Mouse (Mus musculus): ENCODE results near the gene Hist1h3f. TPM values are rescaled to one million over a fixed set of nuclear protein-coding genes. Genes with fewer than 3 reads are reported as not detected.
"Not testable (repeated sequence)": the region's sequence is repeated elsewhere in the genome, so short reads cannot be mapped to it uniquely, and the experiment has no call there.

Gene Hist1h3f
- polyA plus RNA-seq, 1 experiment = 7.0 TPM

DNA sequence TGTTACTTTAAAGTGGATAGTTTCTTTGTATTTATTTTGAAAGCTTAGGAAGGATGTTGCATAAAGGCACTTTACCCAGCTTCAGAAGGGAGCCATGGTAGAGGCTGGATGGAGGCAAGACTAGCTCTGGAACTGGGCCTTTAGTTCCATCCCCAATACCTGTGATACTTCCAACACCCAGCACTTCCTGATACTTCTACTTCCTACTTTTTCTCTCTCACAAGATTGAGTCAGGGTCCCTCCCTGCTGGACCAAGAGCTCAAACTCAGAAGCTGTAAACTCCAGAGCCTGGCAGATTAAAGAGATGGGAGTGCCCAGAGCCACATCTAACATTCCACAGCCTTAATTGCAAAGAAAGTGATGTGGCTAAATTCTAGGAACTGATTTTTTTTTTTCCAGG lies 40.5 kb downstream of the Hist1h3f start:
- TF ChIP-seq FLI1 (IDR thresholded peaks at IDR 0.05; ENCODE audit: low read length) (no peak), GATA1 (IDR thresholded peaks at IDR 0.05; ENCODE audit: borderline replicate concordance, low read length) (no peak)
- Histone ChIP-seq H3K9me3 (no peaks in the 10 kb centered on the region), H3K4me1 (peaks cover 69% of the 10 kb centered on the region), H3K4me3 (replicated peaks) (peak overlapping the region; percentile 93), H3K36me3 (replicated peaks; ENCODE audit: low read length) (no peaks in the 10 kb centered on the region), H3K27me3 (replicated peaks) (no peaks in the 10 kb centered on the region)

DNA sequence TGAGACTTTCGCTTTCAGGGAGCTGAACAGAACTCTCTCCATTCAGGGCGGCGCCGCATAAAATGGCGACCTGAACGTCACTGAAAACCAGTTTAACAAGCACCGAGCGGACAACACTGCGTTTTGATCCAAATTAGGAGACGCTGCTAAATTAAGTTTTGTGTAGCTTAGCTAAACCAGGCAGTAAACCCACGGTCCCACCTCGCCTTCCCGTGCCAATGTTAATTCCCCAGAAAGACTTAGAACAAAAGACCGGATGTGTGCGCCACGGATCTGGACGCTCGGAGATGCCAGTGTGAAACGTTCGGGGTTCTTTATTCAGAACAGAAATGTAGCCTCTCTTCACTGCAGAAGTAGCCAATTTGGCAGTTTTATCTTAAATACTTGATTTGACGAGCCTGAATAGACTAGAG lies 41.2 kb downstream of the Hist1h3f start:
- H3K4me3 ChIP-seq (replicated peaks) = peak overlapping the region; percentile 93
- peaks cover 70% of the 10 kb centered on the region for H3K4me1 ChIP-seq
- H3K36me3 ChIP-seq (replicated peaks; ENCODE audit: low read length) = no peaks in the 10 kb centered on the region
- no peaks in the 10 kb centered on the region for H3K9me3 ChIP-seq
- no peaks in the 10 kb centered on the region for H3K27me3 ChIP-seq (replicated peaks)
- no peak for TF ChIP-seq GATA1 (IDR thresholded peaks at IDR 0.05; ENCODE audit: borderline replicate concordance, low read length)
- TF ChIP-seq FLI1 (IDR thresholded peaks at IDR 0.05; ENCODE audit: low read length) = 0 out of 2 replicates have a peak, but pooled peaks have one; percentile 28

DNA sequence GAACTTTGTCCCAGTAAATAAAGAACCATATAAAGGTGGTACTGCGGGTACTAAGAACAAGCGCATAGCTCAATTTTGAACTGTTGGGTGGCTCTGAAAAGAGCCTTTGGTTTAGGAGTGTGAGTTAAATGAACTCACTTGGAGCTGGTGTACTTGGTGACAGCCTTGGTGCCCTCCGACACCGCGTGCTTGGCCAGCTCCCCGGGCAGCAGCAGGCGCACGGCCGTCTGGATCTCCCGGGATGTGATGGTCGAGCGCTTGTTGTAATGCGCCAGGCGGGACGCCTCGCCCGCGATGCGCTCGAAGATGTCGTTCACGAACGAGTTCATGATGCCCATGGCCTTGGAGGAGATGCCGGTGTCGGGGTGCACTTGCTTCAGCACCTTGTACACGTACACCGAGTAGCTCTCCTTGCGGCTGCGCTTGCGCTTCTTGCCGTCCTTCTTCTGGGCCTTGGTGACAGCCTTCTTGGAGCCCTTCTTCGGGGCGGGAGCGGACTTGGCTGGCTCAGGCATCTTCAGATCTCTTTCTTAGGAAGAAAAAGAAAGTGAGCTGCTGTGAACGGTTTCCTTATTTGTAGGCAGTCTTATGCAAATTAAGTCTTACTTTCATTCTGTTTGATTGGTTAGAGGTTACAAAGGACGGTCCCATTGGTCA lies 41.7 kb downstream of the Hist1h3f start:
- H3K9me3 ChIP-seq; H3K36me3 ChIP-seq (replicated peaks; ENCODE audit: low read length); H3K27me3 ChIP-seq (replicated peaks): not testable (repeated sequence)
- H3K4me3 ChIP-seq (replicated peaks) = peak overlapping the region; percentile 93
- H3K4me1 ChIP-seq = peaks cover 70% of the 10 kb centered on the region

DNA sequence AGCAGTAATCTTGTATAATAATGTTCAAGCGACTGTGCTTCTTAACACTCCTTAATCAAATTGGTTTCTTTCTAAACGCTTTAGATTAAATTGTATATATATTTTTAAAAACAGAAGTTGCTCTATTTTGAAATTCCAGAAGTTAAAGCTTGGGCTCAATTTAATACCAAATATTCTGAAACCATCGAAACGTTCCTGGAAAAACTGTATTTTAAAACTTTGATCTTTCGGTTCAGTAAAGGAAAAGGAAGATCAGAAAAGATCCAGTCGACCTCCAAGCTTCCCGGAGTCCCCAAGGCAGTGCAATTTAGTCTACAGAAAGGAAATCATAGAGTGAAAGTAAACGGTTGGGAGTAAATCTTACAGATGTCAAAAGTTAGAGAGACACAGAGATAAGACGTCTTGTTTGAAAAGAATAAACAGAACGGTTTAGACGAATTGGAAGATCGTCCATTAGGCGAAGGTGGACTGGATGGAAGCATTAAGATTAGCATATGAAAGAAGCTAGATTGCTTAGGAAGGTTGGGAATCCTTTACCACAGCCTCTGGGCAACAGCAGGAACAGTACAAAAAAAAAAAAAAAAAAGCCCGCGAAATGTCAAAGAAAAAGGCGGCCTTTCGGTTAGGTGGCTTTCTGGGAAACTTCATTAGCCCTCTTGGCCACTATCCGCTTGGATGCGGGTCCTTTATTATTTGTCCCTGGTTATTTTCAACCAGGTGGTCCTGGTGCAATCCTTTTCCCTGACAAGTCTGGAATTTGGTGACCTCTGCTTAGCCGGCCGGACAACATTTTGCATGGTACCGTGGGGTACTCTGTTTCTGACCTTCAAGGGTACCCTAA lies 42.5 kb downstream of the Hist1h3f start:
- Histone ChIP-seq H3K9me3 (no peaks in the 10 kb centered on the region), H3K4me3 (replicated peaks) (peak overlapping the region; percentile 90), H3K36me3 (replicated peaks; ENCODE audit: low read length) (no peaks in the 10 kb centered on the region), H3K27me3 (replicated peaks) (no peaks in the 10 kb centered on the region), H3K4me1 (peaks cover 68% of the 10 kb centered on the region)
- TF ChIP-seq GATA1 (IDR thresholded peaks at IDR 0.05; ENCODE audit: borderline replicate concordance, low read length) = no peak
- no peak for TF ChIP-seq FLI1 (IDR thresholded peaks at IDR 0.05; ENCODE audit: low read length)

DNA sequence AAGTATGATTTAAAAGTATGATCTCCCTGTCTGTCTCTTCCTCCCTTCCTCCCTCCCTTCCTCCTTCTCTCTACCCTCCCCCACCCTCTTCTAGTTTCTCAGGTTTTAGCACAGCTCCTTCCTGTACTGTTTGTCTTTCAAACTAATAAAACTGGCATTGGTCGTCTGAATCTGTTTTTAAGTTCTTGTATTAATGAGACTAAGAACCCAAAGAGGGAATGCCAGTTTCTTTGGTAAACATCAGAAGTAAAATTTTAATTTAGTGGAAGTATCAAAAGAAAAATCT lies 43.0 kb downstream of the Hist1h3f start:
- Histone ChIP-seq H3K27me3 (replicated peaks) (no peaks in the 10 kb centered on the region), H3K36me3 (replicated peaks; ENCODE audit: low read length) (no peaks in the 10 kb centered on the region), H3K4me1 (peaks cover 68% of the 10 kb centered on the region), H3K9me3 (no peaks in the 10 kb centered on the region), H3K4me3 (replicated peaks) (peak overlapping the region; percentile 90)
- TF ChIP-seq GATA1 (IDR thresholded peaks at IDR 0.05; ENCODE audit: borderline replicate concordance, low read length) = no peak
- TF ChIP-seq FLI1 (IDR thresholded peaks at IDR 0.05; ENCODE audit: low read length) = no peak

DNA sequence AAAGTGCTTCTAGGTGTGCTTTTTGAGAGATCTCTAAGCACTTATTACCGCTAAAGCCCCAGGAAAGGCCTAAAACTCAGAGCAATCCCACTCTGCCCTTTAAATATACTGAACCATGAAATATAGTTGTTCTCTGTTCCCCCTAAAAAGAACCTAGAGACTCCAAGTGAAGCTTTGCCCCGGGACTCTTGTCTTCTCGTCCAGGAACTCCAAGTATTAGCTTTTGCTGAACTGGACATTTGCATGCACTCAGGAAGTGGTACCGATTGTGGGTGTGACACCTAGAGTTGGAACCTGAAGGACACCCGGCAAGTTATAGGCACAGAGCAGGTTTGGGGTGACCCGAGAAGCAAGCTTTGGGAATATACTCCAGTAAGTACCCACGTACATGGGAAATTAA lies 47.4 kb downstream of the Hist1h3f start:
- H3K36me3 ChIP-seq (replicated peaks; ENCODE audit: low read length) = no peaks in the 10 kb centered on the region
- no peaks in the 10 kb centered on the region for H3K9me3 ChIP-seq
- no peak overlapping the region for H3K4me3 ChIP-seq (replicated peaks)
- H3K4me1 ChIP-seq = peaks cover 86% of the 10 kb centered on the region
- H3K27me3 ChIP-seq (replicated peaks) = no peaks in the 10 kb centered on the region
- no peak for TF ChIP-seq GATA1 (IDR thresholded peaks at IDR 0.05; ENCODE audit: borderline replicate concordance, low read length)
- TF ChIP-seq FLI1 (IDR thresholded peaks at IDR 0.05; ENCODE audit: low read length) = no peak

DNA sequence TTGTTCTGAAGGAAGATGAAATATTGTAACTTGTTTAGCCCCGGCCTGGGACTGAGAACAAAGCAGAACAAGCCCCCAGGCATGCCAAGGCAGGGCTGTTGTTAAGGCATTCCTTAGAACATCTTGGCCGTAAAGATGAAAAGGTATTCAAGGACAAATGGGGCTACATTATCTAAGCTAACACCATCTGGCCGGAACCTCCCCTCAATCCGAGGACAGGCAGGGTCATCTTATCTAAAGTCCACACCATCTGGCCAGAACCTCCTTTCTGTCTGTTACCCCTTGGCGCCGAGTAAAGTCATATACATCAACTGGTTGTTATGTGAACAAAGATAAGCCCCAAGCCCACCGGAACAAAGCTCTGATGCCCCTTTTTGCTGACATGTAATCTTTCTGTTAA lies 48.0 kb downstream of the Hist1h3f start:
- not testable (repeated sequence) for H3K9me3 ChIP-seq; H3K27me3 ChIP-seq (replicated peaks); H3K4me3 ChIP-seq (replicated peaks); H3K36me3 ChIP-seq (replicated peaks; ENCODE audit: low read length)
- H3K4me1 ChIP-seq = peaks cover 87% of the 10 kb centered on the region

DNA sequence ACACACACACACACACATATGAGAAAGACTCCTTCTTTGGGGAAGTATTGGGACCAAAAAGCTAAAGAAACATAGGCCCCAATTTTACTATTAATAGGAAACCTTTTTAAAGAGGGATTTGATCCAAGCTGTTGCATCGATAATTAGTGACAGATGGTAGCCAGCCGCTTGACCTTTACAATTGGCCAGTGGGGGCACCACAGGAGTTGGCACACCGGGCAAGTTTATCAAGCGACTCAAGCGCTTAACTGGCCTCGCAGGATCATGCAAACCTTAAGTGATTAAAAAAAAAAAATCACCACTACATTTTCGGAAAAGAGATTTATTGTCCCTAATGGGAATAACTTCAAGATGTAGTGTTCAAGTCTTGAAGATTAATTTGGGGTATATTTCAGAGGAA lies 48.8 kb downstream of the Hist1h3f start:
- H3K9me3 ChIP-seq = no peaks in the 10 kb centered on the region
- TF ChIP-seq FLI1 (IDR thresholded peaks at IDR 0.05; ENCODE audit: low read length) = no peak
- TF ChIP-seq GATA1 (IDR thresholded peaks at IDR 0.05; ENCODE audit: borderline replicate concordance, low read length) = no peak
- no peaks in the 10 kb centered on the region for H3K27me3 ChIP-seq (replicated peaks)
- peaks cover 90% of the 10 kb centered on the region for H3K4me1 ChIP-seq
- no peaks in the 10 kb centered on the region for H3K36me3 ChIP-seq (replicated peaks; ENCODE audit: low read length)
- peak overlapping the region; percentile 14 for H3K4me3 ChIP-seq (replicated peaks)

DNA sequence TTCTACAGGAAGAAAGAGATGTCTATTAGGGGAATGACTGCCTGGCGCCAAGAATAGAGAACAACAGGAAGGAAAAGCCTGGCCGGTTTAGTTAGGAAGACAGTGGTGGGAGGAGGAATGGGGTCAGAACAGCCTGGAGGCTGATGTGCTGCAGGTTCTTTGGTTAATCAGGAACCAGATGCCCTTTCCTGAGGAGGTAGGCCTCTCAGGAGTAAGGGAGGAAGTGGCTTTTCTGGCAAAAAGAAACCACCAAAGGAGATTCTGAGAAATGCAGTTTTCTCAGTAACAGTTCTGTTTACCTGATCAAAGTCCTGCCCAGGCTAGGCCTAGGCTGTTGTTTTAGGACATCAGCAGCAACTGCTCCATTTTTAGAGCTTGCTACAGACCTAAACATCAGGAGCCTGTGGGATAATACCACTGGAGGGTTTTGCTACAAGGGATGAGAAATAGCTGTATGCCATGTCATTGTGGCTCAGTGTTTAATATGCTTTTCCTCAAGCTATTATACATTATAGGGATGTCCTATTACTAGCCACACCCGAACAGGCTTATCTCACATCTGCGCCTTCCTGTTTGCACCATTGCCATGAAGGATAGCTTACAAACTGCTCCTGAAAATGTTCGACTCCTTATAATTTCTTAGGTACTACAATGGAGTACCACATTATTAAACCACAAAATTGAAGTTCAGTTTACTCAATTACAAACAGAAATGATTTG lies 49.4 kb downstream of the Hist1h3f start:
- H3K4me1 ChIP-seq = peaks cover 91% of the 10 kb centered on the region

More for the DNA sequence above, 49.4 kb downstream of the Hist1h3f start:
- Histone ChIP-seq H3K27me3 (replicated peaks) (no peaks in the 10 kb centered on the region), H3K36me3 (replicated peaks; ENCODE audit: low read length) (no peaks in the 10 kb centered on the region), H3K9me3 (no peaks in the 10 kb centered on the region), H3K4me3 (replicated peaks) (peak overlapping the region; percentile 46)
- TF ChIP-seq GATA1 (IDR thresholded peaks at IDR 0.05; ENCODE audit: borderline replicate concordance, low read length) (no peak; the same call in 2 of the 3 replicates), FLI1 (IDR thresholded peaks at IDR 0.05; ENCODE audit: low read length) (no peak)

Other genes starting within 250 kb of the Hist1h3f start
- gene Zfp322a, start 174.8 kb upstream of the Hist1h3f start, polyA plus RNA-seq (2012; ENCODE audit: insufficient read depth, low replicate concordance) = 0.07 TPM in 1 of 2 replicates, not detected in the other
- 1.6 and 7.8 TPM in 2 replicates for gene Abt1, start 120.2 kb upstream of the Hist1h3f start, polyA plus RNA-seq (2012; ENCODE audit: insufficient read depth, low replicate concordance)
- not detected in 2 replicates for gene Btn1a1, start 78.2 kb upstream of the Hist1h3f start, polyA plus RNA-seq (2012; ENCODE audit: insufficient read depth, low replicate concordance)
- gene Btn2a2, start 55.2 kb upstream of the Hist1h3f start, polyA plus RNA-seq (2012; ENCODE audit: insufficient read depth, low replicate concordance) = not detected in 2 replicates
- gene Hist1h4h, start 13.0 kb upstream of the Hist1h3f start, polyA plus RNA-seq (2012; ENCODE audit: insufficient read depth, low replicate concordance) = 443 and 574 TPM in 2 replicates
- gene Hist1h2af, start 10.1 kb upstream of the Hist1h3f start, polyA plus RNA-seq (2012; ENCODE audit: insufficient read depth, low replicate concordance) = 37.2 and 163 TPM in 2 replicates
- gene Hist1h3g, start 8.6 kb upstream of the Hist1h3f start, polyA plus RNA-seq (2012; ENCODE audit: insufficient read depth, low replicate concordance) = 5.7 and 16.4 TPM in 2 replicates
- 1.4 and 2.0 TPM in 2 replicates for gene Hist1h2bh, start 660 bp upstream of the Hist1h3f start, polyA plus RNA-seq (2012; ENCODE audit: insufficient read depth, low replicate concordance)
- 8.9 and 30.2 TPM in 2 replicates for gene Hist1h4f, start 7.6 kb downstream of the Hist1h3f start, polyA plus RNA-seq (2012; ENCODE audit: insufficient read depth, low replicate concordance)
- 0.36 and 2.1 TPM in 2 replicates for gene Hist1h1d, start 9.2 kb downstream of the Hist1h3f start, polyA plus RNA-seq (2012; ENCODE audit: insufficient read depth, low replicate concordance)
- 17.9 and 26.5 TPM in 2 replicates for gene Hist1h3e, start 18.3 kb downstream of the Hist1h3f start, polyA plus RNA-seq (2012; ENCODE audit: insufficient read depth, low replicate concordance)
- gene Hist1h2ae, start 27.2 kb downstream of the Hist1h3f start, polyA plus RNA-seq (2012; ENCODE audit: insufficient read depth, low replicate concordance) = 13.6 and 16.0 TPM in 2 replicates
- 16.8 and 28.8 TPM in 2 replicates for gene Hist1h2bg, start 27.3 kb downstream of the Hist1h3f start, polyA plus RNA-seq (2012; ENCODE audit: insufficient read depth, low replicate concordance)
- gene Hist1h2bf, start 30.1 kb downstream of the Hist1h3f start, polyA plus RNA-seq (2012; ENCODE audit: insufficient read depth, low replicate concordance) = 7.6 and 73.0 TPM in 2 replicates
- gene Hist1h2ad, start 30.3 kb downstream of the Hist1h3f start, polyA plus RNA-seq (2012; ENCODE audit: insufficient read depth, low replicate concordance) = 9.6 TPM in 1 of 2 replicates, not detected in the other
- gene Hist1h3d, start 31.7 kb downstream of the Hist1h3f start, polyA plus RNA-seq (2012; ENCODE audit: insufficient read depth, low replicate concordance) = 4.6 and 5.9 TPM in 2 replicates
- 16.4 and 20.4 TPM in 2 replicates for gene Hist1h4d, start 37.5 kb downstream of the Hist1h3f start, polyA plus RNA-seq (2012; ENCODE audit: insufficient read depth, low replicate concordance)
- 1.1 and 1.9 TPM in 2 replicates for gene Hist1h2be, start 77.1 kb downstream of the Hist1h3f start, polyA plus RNA-seq (2012; ENCODE audit: insufficient read depth, low replicate concordance)
- gene Hist1h1e, start 78.5 kb downstream of the Hist1h3f start, polyA plus RNA-seq (2012; ENCODE audit: insufficient read depth, low replicate concordance) = 4.7 and 22.2 TPM in 2 replicates
- gene Hist1h2ac, start 139.9 kb downstream of the Hist1h3f start, polyA plus RNA-seq (2012; ENCODE audit: insufficient read depth, low replicate concordance) = 3.6 and 4.7 TPM in 2 replicates
- 148 and 151 TPM in 2 replicates for gene Hist1h2bc, start 140.1 kb downstream of the Hist1h3f start, polyA plus RNA-seq (2012; ENCODE audit: insufficient read depth, low replicate concordance)
- gene Hist1h1t, start 151.8 kb downstream of the Hist1h3f start, polyA plus RNA-seq (2012; ENCODE audit: insufficient read depth, low replicate concordance) = not detected in 2 replicates
- 4.0 and 19.8 TPM in 2 replicates for gene Hist1h4c, start 154.4 kb downstream of the Hist1h3f start, polyA plus RNA-seq (2012; ENCODE audit: insufficient read depth, low replicate concordance)
- 10.7 TPM in 1 of 2 replicates, not detected in the other for gene Hfe, start 166.8 kb downstream of the Hist1h3f start, polyA plus RNA-seq (2012; ENCODE audit: insufficient read depth, low replicate concordance)
- gene Hist1h1c, start 194.8 kb downstream of the Hist1h3f start, polyA plus RNA-seq (2012; ENCODE audit: insufficient read depth, low replicate concordance) = 353 and 402 TPM in 2 replicates
- gene Hist1h3c, start 201.6 kb downstream of the Hist1h3f start, polyA plus RNA-seq (2012; ENCODE audit: insufficient read depth, low replicate concordance) = 12.6 TPM in 1 of 2 replicates, not detected in the other
- 7.4 TPM in 1 of 2 replicates, not detected in the other for gene Hist1h2bb, start 202.7 kb downstream of the Hist1h3f start, polyA plus RNA-seq (2012; ENCODE audit: insufficient read depth, low replicate concordance)
- gene Hist1h2ab, start 207.1 kb downstream of the Hist1h3f start, polyA plus RNA-seq (2012; ENCODE audit: insufficient read depth, low replicate concordance) = 16.0 and 17.5 TPM in 2 replicates
- 9.9 and 14.5 TPM in 2 replicates for gene Hist1h3b, start 208.2 kb downstream of the Hist1h3f start, polyA plus RNA-seq (2012; ENCODE audit: insufficient read depth, low replicate concordance)
- 17.4 and 40.7 TPM in 2 replicates for gene Hist1h4b, start 213.0 kb downstream of the Hist1h3f start, polyA plus RNA-seq (2012; ENCODE audit: insufficient read depth, low replicate concordance)
- gene Hist1h4a, start 217.2 kb downstream of the Hist1h3f start, polyA plus RNA-seq (2012; ENCODE audit: insufficient read depth, low replicate concordance) = 30.3 and 45.4 TPM in 2 replicates
- 6.6 and 7.4 TPM in 2 replicates for gene Hist1h3a, start 218.3 kb downstream of the Hist1h3f start, polyA plus RNA-seq (2012; ENCODE audit: insufficient read depth, low replicate concordance)
- gene Hist1h1a, start 219.6 kb downstream of the Hist1h3f start, polyA plus RNA-seq (2012; ENCODE audit: insufficient read depth, low replicate concordance) = 3.3 and 3.5 TPM in 2 replicates
- gene Trim38, start 225.9 kb downstream of the Hist1h3f start, polyA plus RNA-seq (2012; ENCODE audit: insufficient read depth, low replicate concordance) = not detected in 2 replicates

All from megakaryocyte, embryonic 14.5 days (primary cell).